Mouse (Mus musculus) skeletal muscle tissue, adult 2 months (tissue): Measurements from ENCODE around the gene Zfp185.
"Not testable (repeated sequence)": the region's sequence is repeated elsewhere in the genome, so short reads cannot be mapped to it uniquely, and the experiment has no call there.

Experiments used
- DNase-seq: peaks from one replicate; pipeline ENCODE4 v3.0.0-alpha.2; 2012; ENCODE audit warnings: low read depth, low spot score

Gene Zfp185

GRCm38 (mm10) chrX:73062323-73062722, 75.2 kb downstream of the Zfp185 start:
- DNase-seq: no peak

DNA sequence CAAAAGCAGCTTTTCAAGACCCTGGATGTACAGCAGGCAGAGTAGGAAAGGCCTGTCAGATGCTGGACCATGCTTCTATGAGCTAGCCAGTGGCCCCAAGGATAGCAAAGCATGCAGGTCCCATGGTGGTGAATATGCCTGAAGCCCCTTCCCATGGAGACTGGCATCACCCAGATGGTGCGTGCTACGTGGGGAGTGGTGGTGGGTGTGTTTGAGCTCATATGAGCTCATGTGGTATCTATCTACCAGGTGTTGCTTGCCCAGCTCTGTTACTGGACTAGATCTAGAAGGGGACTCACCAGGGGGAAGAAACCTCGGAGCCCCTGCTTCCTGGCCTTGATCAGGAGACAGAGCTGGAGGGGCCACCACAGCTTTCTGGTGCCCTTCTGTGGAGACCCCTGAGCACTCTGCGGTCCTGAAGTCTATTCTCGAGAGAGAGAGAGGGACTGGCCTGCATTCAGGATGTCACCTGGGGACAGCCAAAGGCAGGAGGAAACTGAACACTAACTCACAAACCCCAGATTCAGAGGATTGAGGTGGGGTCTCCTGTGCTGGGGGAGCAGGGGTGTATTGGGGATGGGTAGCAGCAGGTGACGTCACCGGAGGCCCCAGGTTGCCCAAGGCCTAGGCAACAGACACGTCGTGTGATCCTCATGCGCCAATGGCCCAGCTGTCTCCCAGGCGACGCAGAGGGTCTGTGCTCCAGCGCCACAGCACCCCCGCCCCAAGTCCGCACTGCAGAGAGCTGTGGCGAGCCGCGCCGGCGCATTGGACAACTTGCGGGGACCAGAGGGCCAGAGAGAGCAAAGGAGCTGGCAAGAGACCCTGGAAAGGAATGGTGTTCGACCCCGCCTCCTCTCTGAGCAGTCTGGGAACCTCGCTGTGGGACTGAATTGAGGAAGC, 76.6 kb downstream of the Zfp185 start:
- DNase-seq: no peak

GRCm38 (mm10) chrX:73064415-73064793, 77.3 kb downstream of the Zfp185 start, which contains the start of gene Pnma3:
Gene Pnma3, plus strand, starts transcription at chrX:73064787.
- no peak for DNase-seq

GRCm38 (mm10) chrX:73066765-73067312, 79.7 kb downstream of the Zfp185 start:
- DNase-seq: not testable (repeated sequence)
